Mouse (Mus musculus): ENCODE data around the gene S1pr5.

DNA sequence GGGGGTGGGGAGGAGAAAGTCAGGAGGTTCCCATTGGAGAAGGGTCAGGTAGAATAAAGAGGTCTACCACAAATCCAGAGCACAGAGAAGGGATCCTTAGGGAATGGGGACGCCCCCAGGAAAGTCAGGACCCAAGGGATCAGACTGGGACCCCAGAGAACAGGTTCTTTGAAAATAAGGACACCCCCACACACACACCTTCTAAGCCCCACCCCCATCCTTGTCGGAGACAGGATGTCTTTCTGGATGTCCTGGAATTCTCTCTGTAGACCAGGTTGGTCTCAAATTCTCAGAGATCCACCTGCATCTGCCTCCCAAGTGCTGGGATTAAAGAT, 41.1 kb upstream of the S1pr5 start:
- TF ChIP-seq CTCF (IDR thresholded peaks at IDR 0.05; ENCODE audit: low read depth, low read length) (no peak), POLR2A (IDR thresholded peaks at IDR 0.05; ENCODE audit: borderline replicate concordance, low read depth, low read length) (no peak)

Data from bone marrow macrophage, adult 2 months (primary cell).